Mouse (Mus musculus): Measurements from ENCODE around the gene Fndc11. TPM values are rescaled to one million over a fixed set of nuclear protein-coding genes. Genes with fewer than 3 reads are reported as not detected.
"Not testable (repeated sequence)": the region's sequence is repeated elsewhere in the genome, so short reads cannot be mapped to it uniquely, and the experiment has no call there.

The Fndc11 gene
- 0.20 and 0.22 TPM in 2 replicates for polyA plus RNA-seq (2015; fragmentation: Nextera tagmentation; extraction: Ambion mirVana)

DNA sequence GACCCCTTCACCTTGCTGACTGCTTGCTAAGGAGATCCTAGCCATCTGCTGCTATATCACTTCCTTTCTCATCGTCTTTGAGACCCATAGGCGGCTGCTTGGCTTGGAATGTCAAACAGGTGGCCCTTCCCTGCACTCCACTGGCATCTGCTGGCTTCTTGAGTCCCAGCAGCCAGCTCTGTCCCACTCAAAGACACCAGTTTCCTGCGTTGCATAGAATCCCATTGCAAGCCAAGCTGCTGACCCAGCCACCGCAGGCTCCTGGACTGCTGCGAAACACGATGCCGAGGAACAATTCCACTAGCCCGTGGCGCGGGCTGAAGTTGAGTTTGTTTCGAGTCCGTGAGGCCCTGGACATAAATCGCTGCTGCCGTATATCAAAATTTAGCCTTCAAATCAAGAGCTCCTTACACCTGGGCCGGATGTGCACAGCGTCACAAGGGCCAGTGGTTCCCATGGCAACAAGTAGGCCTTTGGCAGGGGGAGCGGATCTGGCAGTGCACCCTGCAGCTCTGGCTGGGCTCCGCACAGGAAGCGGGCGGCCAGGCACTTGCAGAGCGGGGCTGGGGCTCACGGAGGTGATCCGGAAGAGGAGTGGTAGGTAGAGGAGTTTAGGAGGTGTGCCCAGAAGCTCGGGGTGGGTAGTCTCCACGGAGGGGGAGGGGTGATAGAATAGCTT lies at the start of gene Fndc11:
Gene Fndc11 (plus strand): TSS at position 476 of the 679 bp plus-strand sequence.
- Histone ChIP-seq H3K36me3 (no peaks in the 10 kb centered on the region), H3K9me3 (replicated peaks) (no peaks in the 10 kb centered on the region), H3K4me3 (replicated peaks) (peak within 1 kb of the TSS; percentile 29), H3K9ac (replicated peaks) (0 out of 2 replicates have a peak within 1 kb of the TSS, but pooled peaks have one; percentile 21), H3K27ac (replicated peaks) (peak within 1 kb of the TSS; percentile 29; the same call in 1 of the 2 replicates), H3K4me2 (peak within 1 kb of the TSS; percentile 58), H3K4me1 (peaks cover 14% of the 10 kb centered on the region), H3K27me3 (replicated peaks) (no peaks in the 10 kb centered on the region)
- WGBS, result 2% methylated on average over 25 of the region's 25 CpGs
- ATAC-seq (ENCODE audit: low FRiP score), result peak; percentile 84; the same call in 1 of the 2 replicates

DNA sequence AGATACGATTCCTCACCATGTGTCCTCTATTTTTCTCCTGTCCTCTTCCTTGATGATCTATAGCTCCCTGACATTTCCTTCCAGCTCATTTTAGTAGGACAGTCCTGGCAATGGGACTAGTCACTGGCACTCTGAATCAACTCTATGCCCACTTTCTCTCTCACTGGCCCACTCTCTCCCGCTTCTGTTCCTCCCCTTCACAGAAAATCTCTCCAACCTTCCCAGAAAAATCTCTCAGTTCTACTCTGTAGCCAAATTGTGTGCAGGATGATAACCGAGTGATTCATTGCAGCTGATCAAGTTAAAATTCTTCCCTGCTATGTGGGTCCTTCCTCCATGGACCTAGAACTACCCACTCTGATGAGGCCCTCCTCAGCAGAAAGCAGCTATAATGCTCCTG lies 45.2 kb upstream of the Fndc11 start:
- Histone ChIP-seq H3K36me3 (no peaks in the 10 kb centered on the region), H3K9me3 (replicated peaks) (no peaks in the 10 kb centered on the region), H3K4me1 (no peaks in the 10 kb centered on the region), H3K9ac (replicated peaks) (no peak overlapping the region), H3K4me3 (replicated peaks) (no peak overlapping the region), H3K27me3 (replicated peaks) (no peaks in the 10 kb centered on the region), H3K27ac (replicated peaks) (no peak overlapping the region), H3K4me2 (no peak overlapping the region)
- 89% methylated on average over 3 of the region's 3 CpGs for WGBS
- no peak for ATAC-seq (ENCODE audit: low FRiP score)

DNA sequence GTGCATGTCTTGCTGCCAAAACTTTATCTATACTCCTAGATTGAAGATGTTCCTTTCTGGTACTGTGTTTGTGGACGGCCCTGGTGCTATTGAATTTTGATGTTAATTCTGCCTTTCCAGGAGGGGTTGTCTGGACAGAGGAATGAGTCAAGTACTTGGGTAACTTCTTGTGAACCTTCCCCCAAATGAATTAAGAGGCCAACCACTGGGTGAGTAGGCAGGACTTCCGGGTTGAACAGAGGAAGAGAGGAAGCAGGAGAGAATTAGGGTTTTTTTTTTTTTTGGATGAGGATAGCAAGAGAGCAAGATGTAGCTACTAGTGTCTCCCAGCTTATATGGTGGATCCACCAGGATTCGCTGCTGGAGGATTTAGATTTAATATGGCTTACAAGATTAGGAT lies 41.8 kb upstream of the Fndc11 start:
- no peak overlapping the region for H3K4me2 ChIP-seq
- no peak overlapping the region for H3K4me3 ChIP-seq (replicated peaks)
- H3K27ac ChIP-seq (replicated peaks), result no peak overlapping the region
- no peaks in the 10 kb centered on the region for H3K9me3 ChIP-seq (replicated peaks)
- H3K9ac ChIP-seq (replicated peaks), result no peak overlapping the region
- H3K36me3 ChIP-seq, result no peaks in the 10 kb centered on the region
- ATAC-seq (ENCODE audit: low FRiP score), result no peak
- 84% methylated on average over 3 of the region's 3 CpGs for WGBS
- H3K27me3 ChIP-seq (replicated peaks), result 0 out of 2 replicates have a peak, but pooled peaks cover 5% of the 10 kb centered on the region
- H3K4me1 ChIP-seq, result no peaks in the 10 kb centered on the region

DNA sequence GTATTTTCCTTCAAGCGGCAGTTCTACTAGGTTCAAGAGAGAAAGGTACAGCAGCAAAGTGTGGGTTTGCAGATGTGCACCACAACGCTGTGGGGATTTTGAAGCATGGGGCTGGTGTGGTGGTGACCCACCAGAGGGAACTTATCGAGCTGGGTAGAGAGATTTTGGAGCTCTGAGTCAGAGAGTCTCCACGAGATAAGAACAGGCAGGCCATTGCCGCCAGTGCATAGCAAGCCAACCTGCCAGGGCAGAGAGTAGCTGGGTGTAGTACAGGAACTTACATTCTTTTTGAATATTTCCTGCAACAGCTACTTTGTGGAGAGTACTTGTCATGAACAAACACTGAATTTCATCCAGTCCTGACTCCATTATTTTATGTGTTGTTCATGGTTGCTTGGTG lies 41.3 kb upstream of the Fndc11 start:
- WGBS, result 87% methylated on average over 5 of the region's 5 CpGs
- H3K4me2 ChIP-seq, result no peak overlapping the region
- H3K9ac ChIP-seq (replicated peaks), result no peak overlapping the region
- H3K4me3 ChIP-seq (replicated peaks), result no peak overlapping the region
- H3K27ac ChIP-seq (replicated peaks), result no peak overlapping the region
- no peaks in the 10 kb centered on the region for H3K36me3 ChIP-seq
- H3K4me1 ChIP-seq, result no peaks in the 10 kb centered on the region
- H3K9me3 ChIP-seq (replicated peaks), result no peaks in the 10 kb centered on the region
- no peak for ATAC-seq (ENCODE audit: low FRiP score)
- H3K27me3 ChIP-seq (replicated peaks), result 0 out of 2 replicates have a peak, but pooled peaks cover 5% of the 10 kb centered on the region

DNA sequence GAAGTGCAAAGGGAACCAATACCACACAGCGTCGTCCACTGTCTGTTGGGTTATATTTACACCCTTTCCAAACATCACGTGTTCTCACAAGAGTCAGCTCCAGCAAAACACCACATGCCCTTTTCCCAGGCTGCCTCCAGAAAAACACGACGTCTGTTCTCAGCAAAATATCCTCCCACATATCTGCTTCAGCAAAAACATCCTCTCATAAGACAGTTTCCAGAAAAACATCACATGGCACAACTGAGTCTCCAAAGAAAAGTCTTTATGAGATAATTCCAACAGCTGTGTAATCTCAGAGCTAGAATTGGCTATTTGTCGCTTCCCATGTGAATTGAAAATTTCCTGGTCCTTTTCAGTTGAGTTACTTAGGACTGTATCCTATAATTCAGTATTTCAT lies 38.9 kb upstream of the Fndc11 start:
- no peaks in the 10 kb centered on the region for H3K9me3 ChIP-seq (replicated peaks)
- ATAC-seq (ENCODE audit: low FRiP score), result no peak
- WGBS, result 87% methylated on average over 6 of the region's 6 CpGs
- H3K4me3 ChIP-seq (replicated peaks), result no peak overlapping the region
- no peak overlapping the region for H3K27ac ChIP-seq (replicated peaks)
- H3K4me1 ChIP-seq, result no peaks in the 10 kb centered on the region
- H3K27me3 ChIP-seq (replicated peaks), result 0 out of 2 replicates have a peak, but pooled peaks cover 5% of the 10 kb centered on the region
- H3K4me2 ChIP-seq, result no peak overlapping the region
- no peak overlapping the region for H3K9ac ChIP-seq (replicated peaks)
- H3K36me3 ChIP-seq, result no peaks in the 10 kb centered on the region

DNA sequence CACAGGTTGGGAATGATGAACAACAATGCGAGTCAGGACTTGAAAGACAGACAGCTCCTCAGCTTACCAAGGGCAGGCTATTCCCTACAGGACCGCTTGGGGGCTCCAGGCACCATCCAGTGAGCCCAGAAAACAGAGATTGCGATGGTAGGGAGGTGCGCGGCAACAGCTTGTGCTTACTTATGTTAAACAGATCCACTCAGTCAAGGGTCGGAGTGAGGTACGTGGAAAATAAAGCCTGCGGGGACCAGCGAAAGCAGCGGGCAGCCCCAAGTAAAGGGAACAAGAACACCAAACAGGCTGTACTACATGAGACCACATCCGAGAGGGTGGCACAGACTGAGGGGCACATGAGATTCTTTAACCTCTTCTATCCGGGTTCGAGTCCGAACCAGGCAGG lies 33.2 kb upstream of the Fndc11 start:
- no peaks in the 10 kb centered on the region for H3K9me3 ChIP-seq (replicated peaks)

DNA sequence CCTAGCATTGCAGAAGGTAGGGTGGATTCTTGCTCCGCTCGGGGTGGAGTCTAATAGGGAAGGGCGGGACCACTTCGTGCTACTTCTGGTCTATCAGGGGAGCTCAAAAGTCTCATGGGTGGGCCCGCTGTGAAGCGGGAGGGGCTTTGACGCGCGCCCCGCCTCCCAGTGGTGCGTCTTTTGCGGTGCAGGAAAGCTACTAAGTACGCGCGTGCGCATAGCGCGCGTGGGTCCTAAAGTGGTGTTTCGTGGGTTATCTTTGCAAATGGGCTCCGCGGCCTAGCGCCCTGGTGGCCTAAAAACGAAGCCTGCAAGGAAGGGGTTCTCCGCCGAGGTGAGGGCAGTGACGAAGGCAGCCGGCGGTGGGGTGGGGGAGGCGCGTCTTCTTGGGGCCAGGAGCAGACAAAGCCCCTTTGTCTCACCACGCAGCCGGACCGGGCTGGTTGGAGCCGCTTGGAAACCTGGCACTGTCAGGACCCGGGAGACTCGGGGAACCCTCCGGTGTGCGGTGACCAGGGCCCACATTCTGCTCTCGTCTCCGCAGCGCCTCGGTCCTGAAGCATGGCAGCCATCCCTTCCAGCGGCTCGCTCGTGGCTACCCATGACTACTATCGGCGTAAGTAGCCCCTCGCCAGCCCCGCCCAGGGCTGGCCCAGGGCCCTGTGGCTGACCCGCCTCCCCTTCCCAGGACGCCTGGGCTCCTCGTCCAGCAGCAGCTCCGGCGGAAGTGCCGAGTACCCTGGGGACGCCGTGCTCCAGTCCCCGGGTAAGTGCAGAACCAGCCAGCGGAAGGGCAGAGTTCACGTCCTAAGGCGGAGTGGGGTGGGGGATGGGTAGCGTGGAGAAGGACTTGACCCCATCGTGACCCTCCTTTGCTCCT lies 32.5 kb upstream of the Fndc11 start, which contains the start of gene Ppdpf:
Gene Ppdpf (plus strand): TSS at position 127 of the 880 bp plus-strand sequence.
- WGBS, result under 1% methylated on average over 63 of the region's 64 CpGs
- Histone ChIP-seq H3K9ac (replicated peaks) (peak within 1 kb of the TSS; percentile 80), H3K4me2 (peak within 1 kb of the TSS; percentile 78)

More for the DNA sequence above, 33.2 kb upstream of the Fndc11 start:
- H3K4me3 ChIP-seq (replicated peaks), result peak overlapping the region; percentile 73
- peaks cover 12% of the 10 kb centered on the region for H3K4me1 ChIP-seq
- peak overlapping the region; percentile 78 for H3K4me2 ChIP-seq
- ATAC-seq (ENCODE audit: low FRiP score), result peak; percentile 85
- peaks cover 10% of the 10 kb centered on the region; the same call in 1 of the 2 replicates for H3K36me3 ChIP-seq
- under 1% methylated on average over 14 of the region's 14 CpGs for WGBS
- peak overlapping the region; percentile 80 for H3K9ac ChIP-seq (replicated peaks)
- H3K27me3 ChIP-seq (replicated peaks), result no peaks in the 10 kb centered on the region
- H3K27ac ChIP-seq (replicated peaks), result peak overlapping the region; percentile 96

DNA sequence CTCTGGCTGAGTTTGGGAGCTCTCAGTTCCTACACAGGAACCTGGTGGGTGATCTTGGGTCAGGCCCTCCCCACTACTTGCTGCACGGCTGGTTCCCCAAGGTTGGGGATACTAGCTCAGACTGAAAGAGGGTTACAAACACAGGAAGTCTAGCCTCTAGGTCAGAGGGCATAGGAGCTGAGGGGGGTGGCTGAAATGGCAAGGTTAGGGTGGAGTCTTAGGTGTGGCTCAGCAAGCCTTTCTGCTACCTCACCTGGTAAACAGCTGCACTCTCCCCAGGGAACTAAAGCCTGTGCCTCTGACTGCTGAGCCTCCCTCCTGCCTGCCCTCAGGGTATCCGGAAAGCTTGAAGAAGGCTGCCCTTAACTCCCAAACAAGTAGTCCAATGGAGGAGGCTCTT lies 31.1 kb upstream of the Fndc11 start:
- WGBS, result 81% methylated on average over 2 of the region's 2 CpGs
- no peak overlapping the region; the same call in 1 of the 2 replicates for H3K27ac ChIP-seq (replicated peaks)

More for the DNA sequence above, 32.5 kb upstream of the Fndc11 start, which contains the start of gene Ppdpf:
- Histone ChIP-seq H3K4me3 (replicated peaks) (peak within 1 kb of the TSS; percentile 73), H3K4me1 (peaks cover 12% of the 10 kb centered on the region), H3K36me3 (peaks cover 10% of the 10 kb centered on the region; the same call in 1 of the 2 replicates), H3K9me3 (replicated peaks) (no peaks in the 10 kb centered on the region), H3K27ac (replicated peaks) (peak within 1 kb of the TSS; percentile 96), H3K27me3 (replicated peaks) (no peaks in the 10 kb centered on the region)
- peak; percentile 94 for ATAC-seq (ENCODE audit: low FRiP score)

DNA sequence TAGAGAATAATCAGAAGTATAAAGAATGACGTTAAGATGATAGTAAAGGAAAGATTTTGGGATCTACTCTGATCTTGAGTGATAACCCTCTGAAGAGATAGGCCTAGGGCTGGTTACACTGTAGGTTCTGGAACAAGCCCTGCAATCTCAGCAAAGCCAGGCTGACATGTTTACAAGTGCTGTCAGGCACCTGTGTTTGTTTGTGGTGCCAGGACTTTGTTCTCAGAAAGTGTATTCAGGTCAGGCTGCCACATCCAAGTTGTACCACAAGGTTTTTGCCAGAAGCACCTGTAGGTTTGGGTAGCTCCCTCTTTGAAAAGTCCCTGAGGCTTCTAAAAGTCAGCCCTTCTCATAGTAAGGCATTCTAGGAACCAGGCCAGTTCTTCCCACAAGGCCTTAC lies 30.5 kb upstream of the Fndc11 start:
- Histone ChIP-seq H3K9ac (replicated peaks) (no peak overlapping the region), H3K4me1 (peaks cover 12% of the 10 kb centered on the region), H3K9me3 (replicated peaks) (no peaks in the 10 kb centered on the region), H3K27me3 (replicated peaks) (no peaks in the 10 kb centered on the region), H3K4me3 (replicated peaks) (no peak overlapping the region), H3K4me2 (no peak overlapping the region), H3K27ac (replicated peaks) (no peak overlapping the region), H3K36me3 (peaks cover 10% of the 10 kb centered on the region; the same call in 1 of the 2 replicates)
- ATAC-seq (ENCODE audit: low FRiP score), result no peak
- WGBS, result 93% methylated on average over 1 of the region's 1 CpGs

More for the DNA sequence above, 31.1 kb upstream of the Fndc11 start:
- H3K4me3 ChIP-seq (replicated peaks), result peak overlapping the region; percentile 73
- H3K36me3 ChIP-seq, result peaks cover 10% of the 10 kb centered on the region; the same call in 1 of the 2 replicates
- no peak overlapping the region for H3K9ac ChIP-seq (replicated peaks)
- ATAC-seq (ENCODE audit: low FRiP score), result no peak
- H3K27me3 ChIP-seq (replicated peaks), result no peaks in the 10 kb centered on the region
- H3K9me3 ChIP-seq (replicated peaks), result no peaks in the 10 kb centered on the region
- H3K4me2 ChIP-seq, result peak overlapping the region; percentile 78
- H3K4me1 ChIP-seq, result peaks cover 12% of the 10 kb centered on the region

DNA sequence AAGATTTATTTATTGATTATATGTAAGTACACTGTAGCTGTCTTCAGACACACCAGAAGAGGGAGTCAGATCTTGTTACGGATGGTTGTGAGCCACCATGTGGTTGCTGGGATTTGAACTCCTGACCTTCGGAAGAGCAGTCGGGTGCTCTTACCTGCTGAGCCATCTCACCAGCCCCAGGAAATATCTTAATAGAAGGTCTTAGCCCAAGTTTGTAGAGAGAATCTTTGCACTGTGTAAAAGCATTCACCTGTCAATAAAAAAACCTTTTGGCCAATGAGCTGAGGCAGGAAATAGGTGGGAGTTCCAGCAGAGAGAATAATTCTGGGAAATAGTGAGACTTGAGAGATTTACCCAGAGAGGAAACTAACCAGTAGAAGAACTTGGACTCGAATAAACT lies 28.4 kb upstream of the Fndc11 start:
- WGBS, result 76% methylated on average over 4 of the region's 4 CpGs
- not testable (repeated sequence) for ATAC-seq (ENCODE audit: low FRiP score); H3K9me3 ChIP-seq (replicated peaks); H3K4me2 ChIP-seq; H3K27ac ChIP-seq (replicated peaks); H3K4me3 ChIP-seq (replicated peaks); H3K27me3 ChIP-seq (replicated peaks); H3K36me3 ChIP-seq; H3K9ac ChIP-seq (replicated peaks)
- peaks cover 10% of the 10 kb centered on the region for H3K4me1 ChIP-seq

DNA sequence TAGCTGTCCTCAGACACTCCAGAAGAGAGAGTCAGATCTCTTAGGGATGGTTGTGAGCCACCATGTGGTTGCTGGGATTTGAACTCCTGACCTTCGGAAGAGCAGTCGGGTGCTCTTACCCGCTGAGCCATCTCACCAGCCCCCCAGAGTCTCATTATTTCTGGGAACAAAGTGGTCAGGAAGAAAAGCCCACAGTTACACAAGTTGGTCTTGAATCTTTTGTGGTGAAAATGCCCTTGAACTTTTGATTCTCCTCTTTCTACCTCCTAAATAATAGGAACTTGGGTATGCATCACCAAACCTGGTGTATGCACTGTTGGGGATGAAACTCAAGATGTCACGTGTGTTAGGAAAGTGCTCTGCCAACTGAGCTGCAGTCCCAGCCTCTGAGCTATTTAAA lies 27.9 kb upstream of the Fndc11 start:
- H3K36me3 ChIP-seq, result peaks cover 10% of the 10 kb centered on the region; the same call in 1 of the 2 replicates
- H3K9me3 ChIP-seq (replicated peaks), result no peaks in the 10 kb centered on the region
- H3K4me1 ChIP-seq, result peaks cover 9% of the 10 kb centered on the region
- no peak overlapping the region for H3K27ac ChIP-seq (replicated peaks)
- H3K4me3 ChIP-seq (replicated peaks), result no peak overlapping the region
- H3K9ac ChIP-seq (replicated peaks), result no peak overlapping the region
- no peak for ATAC-seq (ENCODE audit: low FRiP score)
- H3K4me2 ChIP-seq, result no peak overlapping the region
- 55% methylated on average over 4 of the region's 4 CpGs for WGBS
- no peaks in the 10 kb centered on the region for H3K27me3 ChIP-seq (replicated peaks)

All from neural tube, embryonic 15.5 days (tissue).